Mouse (Mus musculus): ENCODE data around the gene Itpr2.

Gene Itpr2

GRCm38 (mm10) chr6:146303336-146303735 lies 198.7 kb downstream of the Itpr2 start:
- DNase-seq = no peak

GRCm38 (mm10) chr6:146302574-146303130 lies 199.4 kb downstream of the Itpr2 start:
- no peak for DNase-seq

GRCm38 (mm10) chr6:146302101-146302500 lies 199.9 kb downstream of the Itpr2 start:
- no peak for DNase-seq

GRCm38 (mm10) chr6:146300961-146301360 lies 201.1 kb downstream of the Itpr2 start:
- no peak for DNase-seq

GRCm38 (mm10) chr6:146298712-146299111 lies 203.3 kb downstream of the Itpr2 start:
- DNase-seq = no peak

- no peak for DNase-seq
Measured at GRCm38 (mm10) chr6:146291036-146291435, 211.0 kb downstream of the Itpr2 start.

- no peak for DNase-seq
Measured at GRCm38 (mm10) chr6:146289801-146290200, 212.2 kb downstream of the Itpr2 start.

GRCm38 (mm10) chr6:146288266-146288665 lies 213.8 kb downstream of the Itpr2 start:
- DNase-seq = peak in 1 of 2 experiments; percentile 13

- no peak for DNase-seq
Measured at GRCm38 (mm10) chr6:146284921-146285565, 217.0 kb downstream of the Itpr2 start.

- DNase-seq = no peak
Measured at GRCm38 (mm10) chr6:146283981-146284380, 218.0 kb downstream of the Itpr2 start.

- no peak for DNase-seq
Measured at GRCm38 (mm10) chr6:146282061-146282659, 219.9 kb downstream of the Itpr2 start.

- no peak for DNase-seq
Measured at GRCm38 (mm10) chr6:146281176-146281899, 220.7 kb downstream of the Itpr2 start.

- DNase-seq = no peak
Measured at GRCm38 (mm10) chr6:146273256-146273655, 228.8 kb downstream of the Itpr2 start.

- DNase-seq = peak in 1 of 2 experiments; percentile 48
Measured at GRCm38 (mm10) chr6:146272253-146273036, 229.6 kb downstream of the Itpr2 start.

GRCm38 (mm10) chr6:146270776-146271533 lies 231.1 kb downstream of the Itpr2 start:
- DNase-seq = peak; percentile 86 to 89

GRCm38 (mm10) chr6:146270162-146270561 lies 231.9 kb downstream of the Itpr2 start:
- peak in 1 of 2 experiments; percentile 10 for DNase-seq

GRCm38 (mm10) chr6:146269291-146269690 lies 232.7 kb downstream of the Itpr2 start:
- no peak for DNase-seq

- no peak for DNase-seq
Measured at GRCm38 (mm10) chr6:146260674-146261376, 241.2 kb downstream of the Itpr2 start.

GRCm38 (mm10) chr6:146258751-146259150 lies 243.3 kb downstream of the Itpr2 start:
- no peak for DNase-seq

GRCm38 (mm10) chr6:146258261-146258660 lies 243.8 kb downstream of the Itpr2 start:
- no peak for DNase-seq

GRCm38 (mm10) chr6:146256947-146257670 lies 244.9 kb downstream of the Itpr2 start:
- no peak for DNase-seq

All from lung, adult 18-20 months (tissue).